Mouse (Mus musculus) leukemia stem cell, adult 10-12 weeks (primary cell): ENCODE measurements around the gene Xlr3b. TPM values are rescaled to one million over a fixed set of nuclear protein-coding genes. Genes with fewer than 3 reads are reported as not detected.

Source experiments
- polyA plus RNA-seq: library from polyadenylated mRNA; stranded (reverse); fragments of >175 nt; gene quantifications from 2 replicates; pipeline ENCODE4 v1.2.3, GENCODE M21; 2012; ENCODE audit warnings: low replicate concordance

Gene Xlr3b
- polyA plus RNA-seq, result not detected in 2 replicates

GRCm38 (mm10) chrX:73191934-73192333, at the start of gene Xlr3b:
Gene Xlr3b (plus strand): TSS chrX:73192207.

GRCm38 (mm10) chrX:73148496-73148895, 43.5 kb upstream of the Xlr3b start, which contains the start of gene Xlr5b:
Gene Xlr5b (plus strand): TSS chrX:73148796.

GRCm38 (mm10) chrX:73149350-73149749, 42.7 kb upstream of the Xlr3b start, which contains the start of gene DXBay18:
Gene DXBay18 (minus strand): TSS chrX:73149450.

GRCm38 (mm10) chrX:73176889-73177288, 15.1 kb upstream of the Xlr3b start, which contains the start of gene Spin2d:
Gene Spin2d (minus strand): TSS chrX:73176989.

GRCm38 (mm10) chrX:73213819-73214564, 22.0 kb downstream of the Xlr3b start, which contains the start of gene Xlr4b:
Gene Xlr4b (plus strand): TSS chrX:73214333.

GRCm38 (mm10) chrX:73227914-73228605, 36.1 kb downstream of the Xlr3b start, which contains the start of gene F8a:
Gene F8a (plus strand): TSS chrX:73228291.

GRCm38 (mm10) chrX:73242821-73243325, 50.9 kb downstream of the Xlr3b start, which contains the start of gene Xlr4c:
Gene Xlr4c (minus strand): TSS chrX:73243130.

Other genes with a start within 250 kb of the Xlr3b start
- not detected in 2 replicates for gene Zfp185, start 204.9 kb upstream of the Xlr3b start, polyA plus RNA-seq
- gene Pnma5, start 155.1 kb upstream of the Xlr3b start, polyA plus RNA-seq, result not detected in 2 replicates
- 0.11 TPM in 1 of 2 replicates, not detected in the other for gene Pnma3, start 127.4 kb upstream of the Xlr3b start, polyA plus RNA-seq
- gene Xlr4a, start 109.7 kb upstream of the Xlr3b start, polyA plus RNA-seq, result 0.15 TPM in 1 of 2 replicates, not detected in the other
- not detected in 2 replicates for gene Xlr3a, start 95.1 kb upstream of the Xlr3b start, polyA plus RNA-seq
- 0.14 TPM in 1 of 2 replicates, not detected in the other for gene Gm14685, start 75.2 kb upstream of the Xlr3b start, polyA plus RNA-seq
- gene Xlr5b, start 43.4 kb upstream of the Xlr3b start, polyA plus RNA-seq, result not detected in 2 replicates
- gene DXBay18, start 42.8 kb upstream of the Xlr3b start, polyA plus RNA-seq, result not detected in 2 replicates
- gene Spin2d, start 15.2 kb upstream of the Xlr3b start, polyA plus RNA-seq, result not detected in 2 replicates
- gene Xlr4b, start 22.1 kb downstream of the Xlr3b start, polyA plus RNA-seq, result 0.92 and 1.4 TPM in 2 replicates
- gene F8a, start 36.1 kb downstream of the Xlr3b start, polyA plus RNA-seq, result 17.9 and 29.9 TPM in 2 replicates
- 0.73 and 2.7 TPM in 2 replicates for gene Xlr4c, start 50.9 kb downstream of the Xlr3b start, polyA plus RNA-seq
- gene Xlr3c, start 73.2 kb downstream of the Xlr3b start, polyA plus RNA-seq, result not detected in 2 replicates
- not detected in 2 replicates for gene Xlr5a, start 100.8 kb downstream of the Xlr3b start, polyA plus RNA-seq
- not detected in 2 replicates for gene Xlr5c, start 100.8 kb downstream of the Xlr3b start, polyA plus RNA-seq
- not detected in 2 replicates for gene Gm45015, start 144.6 kb downstream of the Xlr3b start, polyA plus RNA-seq
- gene Zfp275, start 150.4 kb downstream of the Xlr3b start, polyA plus RNA-seq, result 0.93 and 1.5 TPM in 2 replicates
- gene Gm18336, start 206.5 kb downstream of the Xlr3b start, polyA plus RNA-seq, result not detected in 2 replicates
- 0.05 TPM in 1 of 2 replicates, not detected in the other for gene Zfp92, start 218.9 kb downstream of the Xlr3b start, polyA plus RNA-seq
- not detected in 2 replicates for gene Trex2, start 243.1 kb downstream of the Xlr3b start, polyA plus RNA-seq